Mouse (Mus musculus): ENCODE measurements around the gene Pdcd2l. TPM values are rescaled to one million over a fixed set of nuclear protein-coding genes. Genes with fewer than 3 reads are reported as not detected.

Pdcd2l gene
- total RNA-seq (2014; rRNA removed): 37.6 and 42.7 TPM in 2 replicates
- polyA plus RNA-seq (2015; fragmentation: Nextera tagmentation; extraction: Ambion mirVana): 61.6 and 65.7 TPM in 2 replicates

DNA sequence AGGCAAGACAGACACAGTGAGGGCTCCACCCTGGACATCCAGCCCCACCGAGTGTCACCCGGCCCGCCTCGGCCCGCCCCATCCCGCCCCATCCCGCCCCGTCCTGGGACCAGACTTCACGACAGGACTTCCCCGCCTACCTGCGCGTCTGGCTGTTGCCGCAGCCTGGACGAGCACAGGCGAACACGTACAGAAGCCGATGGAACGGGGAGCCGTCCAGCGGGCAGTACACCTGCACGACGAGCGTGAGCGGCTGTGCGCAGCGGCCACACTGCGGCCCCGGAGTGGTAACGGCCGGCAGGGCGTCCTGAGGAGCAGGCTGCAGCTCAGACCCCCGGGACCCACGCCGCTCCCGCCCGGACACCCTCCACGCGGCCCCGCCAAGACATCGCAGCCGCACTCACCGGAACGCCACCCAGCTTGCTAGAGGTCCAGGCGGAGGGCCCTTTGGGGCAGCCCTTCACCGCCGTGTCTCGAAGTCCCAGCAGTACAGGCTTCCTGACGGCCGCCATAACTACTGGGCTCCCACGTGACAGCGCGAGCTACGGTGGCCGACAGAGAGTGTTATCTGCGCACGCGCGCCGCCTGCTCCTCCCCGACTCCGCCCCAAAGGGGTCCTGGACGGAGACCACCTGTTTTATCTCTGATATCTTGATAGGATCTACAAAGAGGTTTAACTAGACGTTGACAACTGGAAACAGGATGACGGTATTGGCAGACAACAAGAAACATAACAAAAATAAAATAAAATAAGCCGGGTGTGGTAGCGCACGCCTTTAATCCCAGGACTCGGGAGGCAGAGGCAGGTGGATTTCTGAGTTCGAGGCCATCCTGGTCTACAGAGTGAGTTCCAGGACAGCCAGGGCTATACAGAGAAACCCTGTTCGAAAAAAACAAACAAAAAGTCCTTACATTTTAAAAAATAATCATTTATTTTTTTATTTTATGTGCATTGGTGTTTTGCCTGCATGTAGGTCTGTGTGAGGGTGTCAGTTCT is at the start of gene Pdcd2l:
Gene Pdcd2l, minus strand, starts transcription at position 530 of the 997 bp plus-strand sequence.
- TF ChIP-seq CTCF (IDR thresholded peaks at IDR 0.05; ENCODE audit: low read depth): no peak
- ATAC-seq: peak; percentile 96
- peaks cover 19% of the 10 kb centered on the region; the same call in 1 of the 2 replicates for H3K36me3 ChIP-seq (ENCODE audit: insufficient read depth, low read length)
- H3K4me3 ChIP-seq (ENCODE audit: low read length): peak within 1 kb of the TSS; percentile 96
- peak within 1 kb of the TSS; percentile 95 for H3K9ac ChIP-seq (replicated peaks; ENCODE audit: low read length)
- H3K9me3 ChIP-seq (ENCODE audit: low read length): no peaks in the 10 kb centered on the region
- H3K4me2 ChIP-seq (ENCODE audit: low read depth, low read length): peak within 1 kb of the TSS; percentile 82
- H3K27ac ChIP-seq: peak within 1 kb of the TSS; percentile 79
- no peaks in the 10 kb centered on the region for H3K27me3 ChIP-seq (ENCODE audit: insufficient read depth, low read length)
- 3% methylated on average over 70 of the region's 70 CpGs for WGBS
- no peaks in the 10 kb centered on the region for H3K4me1 ChIP-seq (ENCODE audit: insufficient read depth, low read length)
- peak; percentile 96 for DNase-seq (ENCODE audit: low spot score)

GRCm38 (mm10) chr7:34242176-34242575 is 45.7 kb upstream of the Pdcd2l start:
- Histone ChIP-seq H3K27ac (peak overlapping the region; percentile 45; the same call in 1 of the 2 replicates), H3K4me1 (ENCODE audit: insufficient read depth, low read length) (no peaks in the 10 kb centered on the region), H3K4me2 (ENCODE audit: low read depth, low read length) (no peak overlapping the region), H3K4me3 (ENCODE audit: low read length) (no peak overlapping the region), H3K9ac (replicated peaks; ENCODE audit: low read length) (no peak overlapping the region), H3K9me3 (ENCODE audit: low read length) (no peaks in the 10 kb centered on the region), H3K27me3 (ENCODE audit: insufficient read depth, low read length) (no peaks in the 10 kb centered on the region), H3K36me3 (ENCODE audit: insufficient read depth, low read length) (peaks cover 60% of the 10 kb centered on the region)
- DNase-seq (ENCODE audit: low spot score) (peak; percentile 60), ATAC-seq (peak; percentile 44; the same call in 1 of the 2 replicates)
- 75% methylated on average over 11 of the region's 11 CpGs for WGBS
- no peak for TF ChIP-seq CTCF (IDR thresholded peaks at IDR 0.05; ENCODE audit: low read depth)

- H3K36me3 ChIP-seq (ENCODE audit: insufficient read depth, low read length): peaks cover 39% of the 10 kb centered on the region
- no peak for TF ChIP-seq CTCF (IDR thresholded peaks at IDR 0.05; ENCODE audit: low read depth)
- H3K4me1 ChIP-seq (ENCODE audit: insufficient read depth, low read length): peaks cover 4% of the 10 kb centered on the region; the same call in 1 of the 2 replicates
- no peaks in the 10 kb centered on the region for H3K9me3 ChIP-seq (ENCODE audit: low read length)
- no peak for DNase-seq (ENCODE audit: low spot score)
- H3K4me2 ChIP-seq (ENCODE audit: low read depth, low read length): no peak overlapping the region
- 80% methylated on average over 5 of the region's 5 CpGs for WGBS
- no peak overlapping the region for H3K27ac ChIP-seq
- no peak overlapping the region for H3K4me3 ChIP-seq (ENCODE audit: low read length)
- H3K9ac ChIP-seq (replicated peaks; ENCODE audit: low read length): no peak overlapping the region
- no peak for ATAC-seq
- no peaks in the 10 kb centered on the region for H3K27me3 ChIP-seq (ENCODE audit: insufficient read depth, low read length)
Measured at GRCm38 (mm10) chr7:34238086-34238485, 41.6 kb upstream of the Pdcd2l start.

- Histone ChIP-seq H3K27ac (no peak overlapping the region), H3K4me3 (ENCODE audit: low read length) (no peak overlapping the region), H3K9ac (replicated peaks; ENCODE audit: low read length) (no peak overlapping the region), H3K27me3 (ENCODE audit: insufficient read depth, low read length) (no peaks in the 10 kb centered on the region), H3K4me2 (ENCODE audit: low read depth, low read length) (no peak overlapping the region), H3K4me1 (ENCODE audit: insufficient read depth, low read length) (peaks cover 4% of the 10 kb centered on the region; the same call in 1 of the 2 replicates), H3K9me3 (ENCODE audit: low read length) (no peaks in the 10 kb centered on the region), H3K36me3 (ENCODE audit: insufficient read depth, low read length) (peaks cover 32% of the 10 kb centered on the region)
- no peak for TF ChIP-seq CTCF (IDR thresholded peaks at IDR 0.05; ENCODE audit: low read depth)
- 85% methylated on average over 5 of the region's 5 CpGs for WGBS
- ATAC-seq: no peak
- no peak for DNase-seq (ENCODE audit: low spot score)
Measured at GRCm38 (mm10) chr7:34235602-34236001, 39.1 kb upstream of the Pdcd2l start.

DNA sequence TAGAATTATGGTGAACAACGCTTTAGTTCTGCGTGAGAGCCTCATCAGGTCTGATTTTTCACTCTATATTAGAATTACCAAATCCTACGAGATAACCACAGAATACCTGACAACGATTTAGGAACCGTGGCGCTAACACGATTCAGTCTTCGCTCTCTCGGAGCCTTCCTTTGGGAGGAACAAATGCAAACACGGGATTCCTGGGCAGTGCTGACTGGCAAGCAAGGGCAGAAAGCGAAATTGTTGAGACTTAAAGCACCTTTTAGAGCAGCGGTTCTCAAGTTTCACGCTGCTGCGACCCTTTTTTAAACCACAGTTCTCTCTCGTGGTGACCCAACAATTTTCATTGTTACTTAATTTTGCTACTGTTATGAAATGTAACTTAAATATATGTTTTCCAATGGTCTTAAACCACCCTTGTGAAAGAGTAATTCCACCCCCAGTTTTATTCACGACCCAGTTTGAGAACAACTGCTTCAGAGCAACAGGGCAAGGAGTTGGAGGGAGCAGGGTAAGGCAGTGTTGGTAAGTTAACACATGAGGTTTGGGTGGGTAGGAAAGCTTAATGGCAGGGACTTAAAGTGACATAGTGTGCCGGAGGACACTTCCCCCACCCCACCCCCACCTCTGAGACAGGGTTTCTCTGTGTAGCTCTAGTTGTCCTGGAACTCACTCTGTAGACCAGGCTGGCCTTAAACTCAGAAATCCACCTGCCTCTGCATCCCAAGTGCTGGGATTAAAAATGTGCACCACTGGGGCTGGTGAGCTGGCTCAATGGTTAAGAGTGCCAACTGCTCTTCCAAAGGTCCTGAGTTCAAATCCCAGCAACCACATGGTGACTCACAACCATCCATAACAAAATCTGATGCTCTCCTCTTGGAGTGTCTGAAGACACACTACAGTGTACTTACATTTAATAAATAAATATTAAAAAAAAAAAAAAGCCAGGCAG is 38.4 kb upstream of the Pdcd2l start:
- Histone ChIP-seq H3K27me3 (ENCODE audit: insufficient read depth, low read length) (no peaks in the 10 kb centered on the region), H3K36me3 (ENCODE audit: insufficient read depth, low read length) (peaks cover 25% of the 10 kb centered on the region), H3K27ac (peak overlapping the region; percentile 87), H3K9me3 (ENCODE audit: low read length) (no peaks in the 10 kb centered on the region), H3K4me2 (ENCODE audit: low read depth, low read length) (peak overlapping the region; percentile 71), H3K4me3 (ENCODE audit: low read length) (peak overlapping the region; percentile 46), H3K4me1 (ENCODE audit: insufficient read depth, low read length) (peaks cover 4% of the 10 kb centered on the region), H3K9ac (replicated peaks; ENCODE audit: low read length) (peak overlapping the region; percentile 51)
- TF ChIP-seq CTCF (IDR thresholded peaks at IDR 0.05; ENCODE audit: low read depth): no peak
- 1% methylated on average over 17 of the region's 17 CpGs for WGBS
- DNase-seq (ENCODE audit: low spot score) (peak; percentile 35), ATAC-seq (no peak)
